Mouse (Mus musculus): ENCODE measurements at regions not wholly inside any gene's neighbourhood (a gene's known extent, or its start where the extent isn't known, plus 50 kb on each side); places are given as distances from the start of the nearest gene placed in this dataset.

DNA sequence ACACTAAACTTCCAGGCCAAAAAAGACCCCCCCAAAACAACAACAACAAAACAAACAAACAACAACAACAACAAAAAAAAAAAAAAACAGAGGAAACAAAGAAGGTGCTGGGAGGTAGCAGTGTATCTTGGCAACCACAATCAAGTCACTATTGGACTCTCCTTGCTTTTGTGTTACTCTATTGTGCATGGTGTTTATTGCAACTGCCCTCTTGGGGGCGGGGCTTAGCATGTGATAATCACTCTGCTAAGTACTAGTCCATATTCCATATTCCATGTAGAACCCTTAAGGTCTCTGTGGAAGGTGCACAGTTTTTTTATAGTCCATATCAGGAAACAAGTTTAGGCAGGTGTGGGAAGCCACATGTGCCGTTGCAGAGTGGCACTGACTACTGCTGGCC lies 200.7 kb downstream of the Sec16b start:
- Histone ChIP-seq H3K27ac (replicated peaks; ENCODE audit: low read depth, low read length) (no peak overlapping the region), H3K9me3 (ENCODE audit: control insufficient read depth, low read length) (no peaks in the 10 kb centered on the region), H3K4me3 (replicated peaks; ENCODE audit: low read length) (no peak overlapping the region), H3K4me2 (replicated peaks; ENCODE audit: low read depth, low read length, severe bottlenecking) (no peak overlapping the region), H3K27me3 (ENCODE audit: control insufficient read depth, insufficient read depth, low read length) (no peaks in the 10 kb centered on the region), H3K4me1 (ENCODE audit: control insufficient read depth, insufficient read depth, low read length) (no peaks in the 10 kb centered on the region), H3K9ac (ENCODE audit: low read depth, low read length, severe bottlenecking) (no peak overlapping the region), H3K36me3 (ENCODE audit: control insufficient read depth, insufficient read depth, low read length) (no peaks in the 10 kb centered on the region)
- no peak for DNase-seq (ENCODE audit: low spot score)
- ATAC-seq (ENCODE audit: low FRiP score, low read depth) = no peak
- WGBS = 84% methylated on average over 2 of the region's 2 CpGs
- no peak for TF ChIP-seq POLR2A (IDR thresholded peaks at IDR 0.05; ENCODE audit: borderline replicate concordance, extremely low read depth, insufficient read depth, insufficient read length)

DNA sequence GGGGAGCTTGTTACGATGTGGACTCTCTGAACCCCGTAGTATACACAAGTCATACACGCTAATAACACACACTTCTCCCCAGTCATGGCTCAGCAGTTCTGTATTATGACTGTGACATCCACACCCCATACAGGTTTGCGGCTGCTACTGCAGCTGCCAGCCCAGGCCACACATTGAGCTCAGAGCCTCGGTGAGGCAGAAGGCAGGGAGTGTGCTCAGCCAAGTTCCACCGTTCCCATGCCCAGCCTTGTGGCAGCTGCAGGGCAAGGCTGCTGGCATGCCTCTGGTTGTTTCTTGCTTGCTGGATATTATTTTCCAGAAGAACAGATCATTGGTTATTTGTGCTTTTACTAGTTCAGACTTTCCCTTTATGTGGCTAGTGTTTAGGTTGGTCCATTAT lies 202.6 kb downstream of the Sec16b start:
- no peak for ATAC-seq (ENCODE audit: low FRiP score, low read depth)
- Histone ChIP-seq H3K36me3 (ENCODE audit: control insufficient read depth, insufficient read depth, low read length) (no peaks in the 10 kb centered on the region), H3K9ac (ENCODE audit: low read depth, low read length, severe bottlenecking) (no peak overlapping the region), H3K4me2 (replicated peaks; ENCODE audit: low read depth, low read length, severe bottlenecking) (no peak overlapping the region), H3K27me3 (ENCODE audit: control insufficient read depth, insufficient read depth, low read length) (no peaks in the 10 kb centered on the region), H3K4me3 (replicated peaks; ENCODE audit: low read length) (no peak overlapping the region), H3K27ac (replicated peaks; ENCODE audit: low read depth, low read length) (no peak overlapping the region), H3K4me1 (ENCODE audit: control insufficient read depth, insufficient read depth, low read length) (no peaks in the 10 kb centered on the region), H3K9me3 (ENCODE audit: control insufficient read depth, low read length) (no peaks in the 10 kb centered on the region)
- no peak for TF ChIP-seq POLR2A (IDR thresholded peaks at IDR 0.05; ENCODE audit: borderline replicate concordance, extremely low read depth, insufficient read depth, insufficient read length)
- 76% methylated on average over 6 of the region's 6 CpGs for WGBS
- no peak for DNase-seq (ENCODE audit: low spot score)

DNA sequence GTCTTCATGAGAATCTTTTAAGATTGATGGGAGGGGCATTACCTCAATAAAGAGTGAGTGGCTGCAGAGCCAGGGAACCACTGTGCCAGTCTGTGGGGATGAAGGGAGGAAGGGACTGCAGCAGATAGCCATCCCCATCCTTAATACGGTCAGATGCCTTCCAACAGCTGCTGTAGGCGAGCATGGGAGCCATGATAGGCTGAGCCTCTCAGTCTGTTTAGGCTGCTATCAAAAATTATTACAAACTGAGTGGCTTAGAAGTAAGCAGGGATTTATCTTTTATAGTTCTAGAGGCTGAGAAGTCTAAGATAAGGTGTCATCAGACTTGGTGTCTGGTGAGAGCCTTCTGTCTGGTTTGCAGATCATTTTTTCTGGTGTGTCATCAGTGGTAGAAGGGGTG lies 204.3 kb downstream of the Sec16b start:
- 89% methylated on average over 2 of the region's 2 CpGs for WGBS
- TF ChIP-seq POLR2A (IDR thresholded peaks at IDR 0.05; ENCODE audit: borderline replicate concordance, extremely low read depth, insufficient read depth, insufficient read length) = no peak
- Histone ChIP-seq H3K9me3 (ENCODE audit: control insufficient read depth, low read length) (no peaks in the 10 kb centered on the region), H3K27ac (replicated peaks; ENCODE audit: low read depth, low read length) (no peak overlapping the region), H3K4me3 (replicated peaks; ENCODE audit: low read length) (no peak overlapping the region), H3K4me2 (replicated peaks; ENCODE audit: low read depth, low read length, severe bottlenecking) (no peak overlapping the region), H3K9ac (ENCODE audit: low read depth, low read length, severe bottlenecking) (no peak overlapping the region), H3K27me3 (ENCODE audit: control insufficient read depth, insufficient read depth, low read length) (no peaks in the 10 kb centered on the region), H3K4me1 (ENCODE audit: control insufficient read depth, insufficient read depth, low read length) (no peaks in the 10 kb centered on the region), H3K36me3 (ENCODE audit: control insufficient read depth, insufficient read depth, low read length) (no peaks in the 10 kb centered on the region)
- ATAC-seq (ENCODE audit: low FRiP score, low read depth) (no peak), DNase-seq (ENCODE audit: low spot score) (no peak)

DNA sequence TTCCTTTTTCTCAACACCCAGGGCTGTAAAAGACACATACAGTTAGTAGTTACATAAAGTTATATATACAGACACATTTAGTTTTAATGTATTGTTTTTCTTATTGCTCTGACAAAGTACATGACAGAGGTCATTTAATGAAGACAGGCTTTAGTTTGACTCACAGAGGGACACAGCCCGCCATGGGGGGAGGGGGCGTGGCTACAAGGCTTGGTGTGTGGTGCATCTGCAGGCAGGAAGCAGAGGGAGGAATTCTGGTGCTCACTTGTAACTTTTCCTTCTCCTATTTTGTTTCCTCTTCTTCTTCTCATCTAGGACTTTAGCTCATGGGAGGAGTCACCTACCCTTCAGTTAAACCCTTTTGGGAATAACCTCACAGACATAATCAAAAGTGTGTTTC lies 206.0 kb downstream of the Sec16b start:
- Histone ChIP-seq H3K27me3 (ENCODE audit: control insufficient read depth, insufficient read depth, low read length) (no peaks in the 10 kb centered on the region), H3K27ac (replicated peaks; ENCODE audit: low read depth, low read length) (no peak overlapping the region), H3K36me3 (ENCODE audit: control insufficient read depth, insufficient read depth, low read length) (no peaks in the 10 kb centered on the region), H3K4me3 (replicated peaks; ENCODE audit: low read length) (no peak overlapping the region), H3K4me2 (replicated peaks; ENCODE audit: low read depth, low read length, severe bottlenecking) (no peak overlapping the region), H3K4me1 (ENCODE audit: control insufficient read depth, insufficient read depth, low read length) (no peaks in the 10 kb centered on the region), H3K9me3 (ENCODE audit: control insufficient read depth, low read length) (no peaks in the 10 kb centered on the region), H3K9ac (ENCODE audit: low read depth, low read length, severe bottlenecking) (no peak overlapping the region)
- no peak for TF ChIP-seq POLR2A (IDR thresholded peaks at IDR 0.05; ENCODE audit: borderline replicate concordance, extremely low read depth, insufficient read depth, insufficient read length)
- no peak for ATAC-seq (ENCODE audit: low FRiP score, low read depth)
- DNase-seq (ENCODE audit: low spot score) = no peak
- WGBS = 38% methylated on average over 2 of the region's 2 CpGs

DNA sequence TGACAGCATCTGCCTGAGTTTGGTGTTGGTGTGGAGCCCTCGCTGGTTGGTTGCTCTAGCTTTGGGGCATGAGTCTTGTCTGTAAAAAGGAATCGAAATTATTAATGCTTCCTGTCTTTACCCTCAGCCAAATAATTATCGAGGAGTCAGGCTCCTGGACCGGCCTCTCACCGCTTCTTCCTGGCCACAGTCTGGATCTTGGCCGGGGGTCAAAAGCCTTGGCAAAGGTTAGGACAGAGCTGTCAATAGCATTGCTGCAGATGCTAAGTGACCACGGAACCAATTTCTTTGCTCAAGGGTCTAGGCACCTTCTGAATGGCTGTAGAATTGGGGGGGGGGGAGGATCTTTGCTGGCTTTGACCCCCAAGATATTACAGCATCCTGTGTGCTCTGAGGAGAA lies 207.3 kb downstream of the Sec16b start:
- H3K4me3 ChIP-seq (replicated peaks; ENCODE audit: low read length) = no peak overlapping the region
- TF ChIP-seq POLR2A (IDR thresholded peaks at IDR 0.05; ENCODE audit: borderline replicate concordance, extremely low read depth, insufficient read depth, insufficient read length) = no peak
- no peak overlapping the region for H3K27ac ChIP-seq (replicated peaks; ENCODE audit: low read depth, low read length)
- no peaks in the 10 kb centered on the region for H3K27me3 ChIP-seq (ENCODE audit: control insufficient read depth, insufficient read depth, low read length)
- H3K9ac ChIP-seq (ENCODE audit: low read depth, low read length, severe bottlenecking) = no peak overlapping the region
- no peak overlapping the region for H3K4me2 ChIP-seq (replicated peaks; ENCODE audit: low read depth, low read length, severe bottlenecking)
- no peak for DNase-seq (ENCODE audit: low spot score)
- no peak for ATAC-seq (ENCODE audit: low FRiP score, low read depth)
- no peaks in the 10 kb centered on the region for H3K36me3 ChIP-seq (ENCODE audit: control insufficient read depth, insufficient read depth, low read length)
- WGBS = 85% methylated on average over 7 of the region's 7 CpGs
- no peaks in the 10 kb centered on the region for H3K9me3 ChIP-seq (ENCODE audit: control insufficient read depth, low read length)
- no peaks in the 10 kb centered on the region for H3K4me1 ChIP-seq (ENCODE audit: control insufficient read depth, insufficient read depth, low read length)

DNA sequence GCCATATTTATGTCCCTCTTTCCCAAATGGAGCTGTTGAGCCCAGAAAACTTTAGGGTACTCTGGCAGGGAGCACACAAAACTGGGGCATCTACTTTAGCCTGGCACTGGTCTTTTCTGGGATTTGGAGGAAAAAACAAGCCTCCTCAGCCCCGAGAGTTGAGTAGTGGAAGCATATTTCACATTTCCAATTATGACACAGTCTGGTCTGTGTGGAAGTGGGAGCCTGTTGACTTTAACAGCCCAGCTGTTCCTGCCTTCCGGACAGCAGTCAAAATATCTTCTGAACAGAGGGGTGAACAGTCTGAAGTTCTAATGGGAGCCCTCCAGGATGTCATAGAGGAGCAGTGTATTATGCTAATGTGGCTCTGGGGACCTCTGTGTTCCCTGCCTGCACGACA lies 209.1 kb downstream of the Sec16b start:
- TF ChIP-seq POLR2A (IDR thresholded peaks at IDR 0.05; ENCODE audit: borderline replicate concordance, extremely low read depth, insufficient read depth, insufficient read length) = no peak
- Histone ChIP-seq H3K4me1 (ENCODE audit: control insufficient read depth, insufficient read depth, low read length) (no peaks in the 10 kb centered on the region), H3K4me3 (replicated peaks; ENCODE audit: low read length) (no peak overlapping the region), H3K27ac (replicated peaks; ENCODE audit: low read depth, low read length) (no peak overlapping the region), H3K4me2 (replicated peaks; ENCODE audit: low read depth, low read length, severe bottlenecking) (no peak overlapping the region), H3K9me3 (ENCODE audit: control insufficient read depth, low read length) (no peaks in the 10 kb centered on the region), H3K9ac (ENCODE audit: low read depth, low read length, severe bottlenecking) (no peak overlapping the region), H3K27me3 (ENCODE audit: control insufficient read depth, insufficient read depth, low read length) (no peaks in the 10 kb centered on the region), H3K36me3 (ENCODE audit: control insufficient read depth, insufficient read depth, low read length) (no peaks in the 10 kb centered on the region)
- no peak for DNase-seq (ENCODE audit: low spot score)
- ATAC-seq (ENCODE audit: low FRiP score, low read depth) = no peak
- WGBS = 61% methylated on average over 3 of the region's 3 CpGs
